Mouse (Mus musculus) adrenal gland, postnatal 14 days (tissue): ENCODE measurements around the gene Map1a. TPM values are rescaled to one million over a fixed set of nuclear protein-coding genes. Genes with fewer than 3 reads are reported as not detected.

ENCODE experiments used
- DNase-seq: peaks from one replicate; pipeline ENCODE4 v3.0.0; 2021; ENCODE audit warnings: mixed read lengths
- total RNA-seq: library from RNA; stranded (reverse); gene quantifications from 2 replicates; pipeline ENCODE4 v1.2.3, GENCODE M21; 2021

Map1a gene
- total RNA-seq, 1 experiment from 2014 or later = 5.1 TPM

DNA sequence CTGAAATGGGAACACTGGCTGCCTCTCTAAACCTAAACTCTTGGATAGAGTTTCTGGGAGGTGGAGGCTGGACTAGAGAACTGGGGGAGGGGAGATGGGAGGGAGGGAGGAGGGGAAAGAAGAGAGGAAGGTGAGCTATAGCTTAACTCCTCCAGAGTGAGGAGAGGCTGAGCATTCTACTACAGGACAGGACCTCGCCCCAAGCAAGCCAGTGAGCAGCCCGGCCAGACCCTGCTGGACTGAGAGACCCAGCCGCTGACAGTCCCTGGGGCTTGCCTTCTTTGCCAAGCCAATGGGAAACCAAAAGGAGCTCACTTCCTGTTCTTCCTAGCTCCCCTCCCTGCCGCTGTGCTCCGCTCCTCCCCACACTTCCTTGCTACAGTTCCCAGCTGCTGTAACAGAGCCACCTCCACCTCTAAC, 19.6 kb downstream of the Map1a start:
- peak; percentile 45 for DNase-seq

GRCm38 (mm10) chr2:121316278-121316677, 26.9 kb downstream of the Map1a start:
- no peak for DNase-seq

DNA sequence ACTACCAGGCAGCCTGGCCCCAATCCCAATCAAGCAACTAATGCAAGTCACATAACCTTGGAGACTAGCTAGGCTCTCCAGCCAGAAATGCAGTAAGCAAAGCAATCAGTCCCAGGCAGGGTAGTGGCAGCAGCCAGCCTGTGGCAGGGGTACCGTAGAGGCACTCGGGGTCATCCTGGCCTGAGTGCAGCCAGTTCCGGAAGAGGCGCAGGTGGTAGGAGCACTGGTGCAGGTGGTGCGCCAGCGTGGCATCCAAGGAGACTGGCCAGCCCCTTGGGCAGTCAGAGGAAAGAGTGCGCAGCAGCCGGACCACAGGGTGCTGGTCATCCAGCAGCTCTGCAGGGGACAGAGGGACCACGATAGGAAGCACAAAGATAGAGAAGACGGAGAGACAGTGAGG, 33.6 kb downstream of the Map1a start:
- no peak for DNase-seq

GRCm38 (mm10) chr2:121323693-121324470, 34.5 kb downstream of the Map1a start:
- DNase-seq = no peak

- no peak for DNase-seq
Measured at GRCm38 (mm10) chr2:121329492-121329891, 40.1 kb downstream of the Map1a start.

GRCm38 (mm10) chr2:121339057-121339456, 49.7 kb downstream of the Map1a start:
- DNase-seq = no peak

- peak; percentile 8 for DNase-seq
Measured at GRCm38 (mm10) chr2:121353156-121353555, 63.8 kb downstream of the Map1a start.

DNA sequence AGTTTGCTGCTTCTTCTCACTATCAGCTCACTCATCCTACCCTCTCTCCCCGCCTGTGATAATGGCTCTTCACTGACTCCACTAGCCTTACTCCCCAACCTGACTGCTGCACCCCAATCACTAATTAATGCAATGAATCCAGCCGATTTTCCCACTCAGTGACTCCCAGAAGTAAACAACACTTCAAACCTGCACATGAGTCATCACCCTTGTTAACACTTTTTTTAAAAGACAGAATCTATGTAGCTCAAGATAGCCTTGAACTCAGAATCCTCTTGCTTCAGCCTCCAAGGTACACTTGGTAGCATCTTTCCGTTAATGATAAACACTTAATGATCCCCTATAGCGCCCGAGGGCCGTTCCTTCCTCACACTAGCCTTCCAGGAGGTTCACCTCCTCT, 65.0 kb downstream of the Map1a start:
- no peak for DNase-seq

DNA sequence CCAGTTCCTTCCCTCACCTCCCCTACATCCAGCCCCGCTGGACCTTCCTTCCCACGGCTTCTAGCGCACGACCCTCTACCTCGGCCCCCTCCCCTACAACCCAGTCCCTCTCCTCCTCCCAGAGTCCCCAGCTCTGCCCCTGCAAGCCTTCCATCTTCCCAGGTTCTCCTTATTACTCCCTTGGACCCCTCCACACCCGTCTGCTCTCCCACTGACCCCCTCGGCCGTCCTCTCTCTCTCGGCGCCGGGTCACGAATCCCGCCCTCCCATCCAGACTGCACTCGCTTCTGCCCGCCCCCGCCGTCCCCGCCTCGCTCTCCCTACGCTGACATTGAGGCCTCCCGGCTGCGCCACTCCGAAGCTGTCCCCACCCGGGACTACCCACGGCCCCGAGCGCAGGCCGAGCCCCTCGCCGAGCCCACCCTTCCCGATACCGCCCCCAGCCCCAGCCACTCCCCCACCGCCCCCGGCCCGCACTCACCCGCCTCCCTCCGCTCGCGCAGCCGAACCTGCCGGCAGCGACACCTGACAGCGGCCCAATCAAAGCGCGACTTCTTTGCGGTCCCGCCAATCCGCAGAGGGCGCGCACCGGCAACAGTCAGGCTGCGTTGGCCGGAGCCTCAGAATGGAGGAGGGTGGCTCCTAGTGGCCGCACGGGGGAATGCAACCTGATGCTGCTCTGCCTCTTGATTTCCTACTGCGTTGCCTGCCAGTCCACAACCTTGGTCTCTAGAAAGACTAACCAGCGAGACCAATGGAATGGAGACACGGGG, 65.6 kb downstream of the Map1a start, which contains the start of gene Ppip5k1:
Gene Ppip5k1 (minus strand): TSS at position 577 of the 773 bp plus-strand sequence.
- DNase-seq = peak; percentile 98

DNA sequence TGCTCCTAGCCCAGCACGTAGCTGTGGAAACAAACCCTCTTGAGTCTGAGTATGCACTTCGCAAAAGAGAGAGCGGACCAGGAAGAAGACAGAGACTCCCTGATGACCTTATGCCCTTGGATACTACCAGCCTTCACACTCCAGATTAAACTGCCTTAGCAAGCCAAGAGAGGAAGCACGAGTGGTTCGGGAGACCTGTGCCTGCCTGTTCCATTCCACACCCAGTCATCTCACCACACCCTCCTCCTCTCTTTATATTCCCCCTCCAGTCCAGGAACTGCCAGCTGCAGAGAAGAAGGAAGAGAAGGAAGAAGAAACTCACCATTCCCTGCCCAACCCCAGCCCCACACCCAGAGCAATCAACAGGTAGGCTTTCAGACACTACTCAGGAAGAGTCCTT, 68.1 kb downstream of the Map1a start, which contains the start of gene Ckmt1:
Gene Ckmt1 (plus strand): TSS at position 221 of the 400 bp plus-strand sequence.
- DNase-seq = no peak

- DNase-seq = no peak
Measured at GRCm38 (mm10) chr2:121357961-121358360, 68.6 kb downstream of the Map1a start.

GRCm38 (mm10) chr2:121358381-121358780, 69.0 kb downstream of the Map1a start:
- peak; percentile 68 for DNase-seq

DNA sequence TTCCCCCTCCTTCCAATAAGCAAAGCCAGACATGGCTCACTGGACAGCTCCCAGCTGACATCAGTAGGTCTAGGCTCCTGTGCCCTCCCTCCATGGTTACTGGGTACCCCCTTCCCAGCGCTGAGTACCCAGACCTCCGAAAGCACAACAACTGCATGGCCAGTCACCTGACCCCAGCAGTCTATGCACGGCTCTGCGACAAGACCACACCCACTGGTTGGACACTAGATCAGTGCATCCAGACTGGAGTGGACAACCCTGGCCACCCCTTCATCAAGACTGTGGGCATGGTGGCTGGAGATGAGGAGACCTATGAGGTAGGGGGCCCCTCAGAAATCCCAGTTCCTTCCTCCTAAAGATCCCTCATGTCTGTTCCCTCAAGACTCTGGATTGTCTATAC, 70.1 kb downstream of the Map1a start:
- DNase-seq = no peak

Other genes with a start within 250 kb of the Map1a start
- gene Tgm5, start 203.8 kb upstream of the Map1a start, total RNA-seq = not detected in 2 replicates
- not detected in 2 replicates for gene Tgm7, start 179.8 kb upstream of the Map1a start, total RNA-seq
- gene Adal, start 149.2 kb upstream of the Map1a start, total RNA-seq = 17.1 and 20.1 TPM in 2 replicates
- gene Lcmt2, start 148.9 kb upstream of the Map1a start, total RNA-seq = 10.1 and 11.5 TPM in 2 replicates
- gene Tubgcp4, start 118.9 kb upstream of the Map1a start, total RNA-seq = 31.3 and 34.7 TPM in 2 replicates
- 15.7 and 17.5 TPM in 2 replicates for gene Zscan29, start 118.5 kb upstream of the Map1a start, total RNA-seq
- 58.6 and 59.9 TPM in 2 replicates for gene Trp53bp1, start 18.2 kb upstream of the Map1a start, total RNA-seq
- 51.8 and 51.9 TPM in 2 replicates for gene Ppip5k1, start 65.8 kb downstream of the Map1a start, total RNA-seq
- 5.3 and 8.2 TPM in 2 replicates for gene Ckmt1, start 68.1 kb downstream of the Map1a start, total RNA-seq
- gene Strc, start 97.6 kb downstream of the Map1a start, total RNA-seq = not detected in 2 replicates
- gene Pdia3, start 124.2 kb downstream of the Map1a start, total RNA-seq = 306 and 320 TPM in 2 replicates
- gene Catsper2, start 124.2 kb downstream of the Map1a start, total RNA-seq = 3.5 and 3.6 TPM in 2 replicates
- gene Ell3, start 154.7 kb downstream of the Map1a start, total RNA-seq = 0.26 and 0.94 TPM in 2 replicates
- gene Serf2, start 159.6 kb downstream of the Map1a start, total RNA-seq = 386 and 388 TPM in 2 replicates
- 41.8 and 48.5 TPM in 2 replicates for gene Hypk, start 163.7 kb downstream of the Map1a start, total RNA-seq
- 0.53 TPM in 1 of 2 replicates, not detected in the other for gene Serinc4, start 167.2 kb downstream of the Map1a start, total RNA-seq
- 32.0 and 32.1 TPM in 2 replicates for gene Mfap1b, start 184.5 kb downstream of the Map1a start, total RNA-seq
- gene Mfap1a, start 217.1 kb downstream of the Map1a start, total RNA-seq = 28.2 and 29.6 TPM in 2 replicates
- 7.4 and 7.6 TPM in 2 replicates for gene Wdr76, start 217.1 kb downstream of the Map1a start, total RNA-seq